Mouse (Mus musculus) forebrain, embryonic 10.5 days (tissue): ENCODE results near the gene Psmb7. TPM values are rescaled to one million over a fixed set of nuclear protein-coding genes. Genes with fewer than 3 reads are reported as not detected.

Source experiments
- DNase-seq: peaks from one replicate; pipeline ENCODE4 v3.0.0-alpha.2; 2017; ENCODE audit warnings: low spot score; ENCODE audit errors: extremely low spot score
- H3K27ac ChIP-seq: fragments of 300-500 bp; sonication (generic); 2 replicates; pipeline ENCODE4 v1.5.1; 2016; ENCODE audit warnings: mild to moderate bottlenecking
- H3K27me3 ChIP-seq: fragments of 300-500 bp; sonication (generic); 2 replicates; pipeline ENCODE4 v1.6.1; 2016; ENCODE audit warnings: mild to moderate bottlenecking; ENCODE audit not compliant: poor library complexity, severe bottlenecking
- H3K36me3 ChIP-seq: fragments of 300-500 bp; sonication (generic); replicated peaks from 2 replicates; pipeline ENCODE4 v1.6.1; 2016; ENCODE audit warnings: mild to moderate bottlenecking, moderate library complexity
- H3K4me1 ChIP-seq: fragments of 300-500 bp; sonication (generic); 2 replicates; pipeline ENCODE4 v1.6.1; 2016
- H3K4me3 ChIP-seq: fragments of 300-500 bp; sonication (generic); 2 replicates; pipeline ENCODE4 v1.5.1; 2016; ENCODE audit warnings: mild to moderate bottlenecking, moderate library complexity
- H3K9me3 ChIP-seq: fragments of 300-500 bp; sonication (generic); 2 replicates; pipeline ENCODE4 v1.6.1; 2016; ENCODE audit warnings: mild to moderate bottlenecking, moderate library complexity
- WGBS: fragments of 180-500 bp; shearing (Covaris S2); methylation state at CpG from one replicate; pipeline ENCODE4 v1.1.7; 2016; 5-methylcytosine and 5-hydroxymethylcytosine counted together
- polyA plus RNA-seq: library from polyadenylated mRNA; unstranded; fragments of >200 nt; fragmentation: Nextera tagmentation; extraction: Ambion mirVana; gene quantifications from 2 replicates; pipeline ENCODE4 v1.2.1, GENCODE M21; 2016

Psmb7 gene
- polyA plus RNA-seq, 1 experiment from 2014 or later, result 335 TPM

DNA sequence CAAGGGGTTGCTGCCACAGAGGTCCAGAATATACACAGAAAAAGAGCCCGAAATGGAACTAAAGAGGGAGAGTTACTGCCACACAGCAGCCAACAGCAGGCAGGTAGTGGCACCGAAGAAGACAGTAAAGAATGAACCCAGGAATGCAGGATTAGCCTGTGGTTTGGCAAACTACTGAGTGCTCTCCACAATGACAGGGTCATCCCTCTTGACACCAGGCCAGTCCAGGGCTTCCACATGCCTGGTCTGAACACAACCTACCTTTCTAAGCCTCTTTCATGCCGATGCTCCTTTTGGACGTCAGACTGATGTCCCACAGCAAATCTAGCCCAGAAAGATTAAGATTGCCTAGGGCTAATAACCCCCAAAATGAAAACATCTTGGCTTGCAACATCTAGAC is 15.1 kb downstream of the Psmb7 start:
- no peaks in the 10 kb centered on the region for H3K9me3 ChIP-seq
- H3K4me3 ChIP-seq, result no peak overlapping the region
- H3K36me3 ChIP-seq, result peaks cover 98% of the 10 kb centered on the region
- no peak for DNase-seq
- H3K4me1 ChIP-seq, result no peaks in the 10 kb centered on the region
- WGBS, result 84% methylated on average over 4 of the region's 4 CpGs
- no peak overlapping the region for H3K27ac ChIP-seq
- no peaks in the 10 kb centered on the region for H3K27me3 ChIP-seq

DNA sequence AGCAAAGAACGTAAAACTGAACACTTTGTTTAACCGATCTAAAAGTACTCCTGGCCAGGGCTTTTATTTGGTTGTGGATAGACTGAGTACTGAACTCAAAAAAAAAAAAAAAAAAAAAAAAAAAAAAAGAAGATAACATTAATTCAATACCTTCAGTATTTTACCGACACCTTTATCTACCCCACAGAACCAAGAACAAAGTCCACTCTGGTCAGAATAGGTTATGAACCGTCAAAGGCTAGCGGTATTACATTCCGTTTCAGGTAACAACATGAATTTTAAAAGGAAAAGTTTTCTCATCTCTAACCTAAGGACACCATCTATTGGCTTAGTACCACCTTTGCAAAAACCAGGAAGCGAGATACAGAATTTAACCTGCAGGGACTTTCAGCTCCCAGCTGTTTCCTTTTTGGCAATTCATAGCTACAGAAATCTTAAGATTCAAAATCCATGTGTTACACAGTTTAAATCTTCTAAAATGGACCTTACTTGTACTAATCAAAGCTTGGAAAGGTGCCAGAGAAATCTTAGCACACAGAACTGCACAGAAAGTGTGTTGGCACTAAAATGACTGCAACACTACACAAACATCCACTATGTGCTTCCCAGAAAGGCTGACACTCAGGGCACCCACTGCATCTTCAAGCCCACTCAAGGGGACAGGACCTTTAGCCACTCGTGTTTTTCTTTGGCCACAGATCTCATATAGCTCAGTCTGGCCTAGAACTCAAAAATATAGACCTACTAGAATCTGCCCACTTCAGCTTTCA is 19.9 kb downstream of the Psmb7 start:
- no peak for DNase-seq
- Histone ChIP-seq H3K4me3 (no peak overlapping the region), H3K4me1 (peaks cover 18% of the 10 kb centered on the region), H3K27me3 (no peaks in the 10 kb centered on the region), H3K36me3 (peaks cover 82% of the 10 kb centered on the region), H3K9me3 (no peaks in the 10 kb centered on the region; the same call in 1 of the 2 replicates), H3K27ac (no peak overlapping the region)
- WGBS, result 92% methylated on average over 8 of the region's 8 CpGs

DNA sequence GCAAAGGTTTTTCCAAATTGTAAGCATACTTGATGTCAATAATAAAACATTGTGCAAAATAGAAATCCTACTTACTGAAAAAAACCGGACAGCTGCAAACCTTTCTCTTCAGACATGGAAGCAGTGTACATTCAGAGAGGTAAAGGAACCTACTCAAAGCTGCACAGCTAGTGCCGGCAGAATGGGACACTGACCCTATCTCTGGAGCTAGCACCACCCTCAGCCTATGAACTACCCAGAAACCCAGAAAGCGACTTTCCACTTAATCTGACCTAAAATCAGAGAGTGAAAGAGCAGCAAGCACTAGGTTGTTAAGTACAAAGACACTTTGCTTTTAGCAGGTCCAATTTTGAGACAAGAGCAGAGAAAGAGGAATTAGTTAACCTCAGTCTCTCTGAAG is 20.5 kb downstream of the Psmb7 start:
- Histone ChIP-seq H3K4me1 (peaks cover 18% of the 10 kb centered on the region), H3K4me3 (no peak overlapping the region), H3K36me3 (peaks cover 82% of the 10 kb centered on the region), H3K9me3 (no peaks in the 10 kb centered on the region; the same call in 1 of the 2 replicates), H3K27me3 (no peaks in the 10 kb centered on the region), H3K27ac (no peak overlapping the region)
- WGBS, result 86% methylated on average over 3 of the region's 3 CpGs
- no peak for DNase-seq

DNA sequence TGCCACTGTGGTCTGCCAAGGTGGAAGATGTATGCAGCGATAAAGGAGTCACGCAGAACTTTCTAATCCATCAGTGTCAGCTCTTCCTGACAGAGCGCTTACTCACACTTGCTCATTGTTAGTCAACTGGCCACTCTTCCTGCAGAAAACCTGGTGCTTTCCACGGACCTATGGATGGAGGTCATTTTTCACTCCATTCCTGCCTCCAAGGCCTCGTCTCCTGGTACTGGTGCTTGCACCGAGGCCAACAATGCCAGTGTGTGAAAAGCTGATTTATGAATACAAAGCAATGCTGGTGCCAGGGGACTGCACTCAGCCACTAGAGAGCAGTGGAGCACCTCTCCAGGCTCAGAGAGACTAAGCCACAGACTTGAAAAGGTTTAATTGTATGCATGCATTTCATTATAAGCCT is 22.3 kb downstream of the Psmb7 start:
- Histone ChIP-seq H3K27me3 (no peaks in the 10 kb centered on the region), H3K27ac (peak overlapping the region; percentile 69; the same call in 1 of the 2 replicates), H3K36me3 (peaks cover 81% of the 10 kb centered on the region), H3K9me3 (no peaks in the 10 kb centered on the region; the same call in 1 of the 2 replicates), H3K4me1 (peaks cover 24% of the 10 kb centered on the region), H3K4me3 (no peak overlapping the region)
- 74% methylated on average over 6 of the region's 6 CpGs for WGBS
- DNase-seq, result peak; percentile 34

DNA sequence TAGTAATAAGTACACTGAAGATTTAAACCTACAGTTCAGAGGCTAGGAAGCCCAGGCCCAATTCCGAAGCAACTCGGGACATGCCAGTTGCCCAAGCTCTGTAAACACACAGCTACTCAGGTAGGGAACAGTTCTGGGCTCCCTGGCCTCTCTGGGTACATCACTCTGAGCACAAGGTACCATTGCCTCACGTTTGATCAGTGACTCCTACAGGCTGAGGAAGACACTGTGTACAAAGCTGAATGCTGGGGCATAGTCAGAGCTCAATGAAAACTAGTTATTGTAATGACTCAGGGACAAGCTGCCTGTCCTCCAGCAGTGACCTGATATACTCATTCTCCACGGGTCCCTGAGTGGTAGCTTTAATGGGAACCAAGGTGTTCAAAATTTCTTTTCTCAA is 22.8 kb downstream of the Psmb7 start:
- Histone ChIP-seq H3K27me3 (no peaks in the 10 kb centered on the region), H3K36me3 (peaks cover 77% of the 10 kb centered on the region), H3K9me3 (no peaks in the 10 kb centered on the region; the same call in 1 of the 2 replicates), H3K27ac (peak overlapping the region; percentile 69; the same call in 1 of the 2 replicates), H3K4me1 (peaks cover 29% of the 10 kb centered on the region), H3K4me3 (no peak overlapping the region)
- 89% methylated on average over 4 of the region's 4 CpGs for WGBS
- no peak for DNase-seq

DNA sequence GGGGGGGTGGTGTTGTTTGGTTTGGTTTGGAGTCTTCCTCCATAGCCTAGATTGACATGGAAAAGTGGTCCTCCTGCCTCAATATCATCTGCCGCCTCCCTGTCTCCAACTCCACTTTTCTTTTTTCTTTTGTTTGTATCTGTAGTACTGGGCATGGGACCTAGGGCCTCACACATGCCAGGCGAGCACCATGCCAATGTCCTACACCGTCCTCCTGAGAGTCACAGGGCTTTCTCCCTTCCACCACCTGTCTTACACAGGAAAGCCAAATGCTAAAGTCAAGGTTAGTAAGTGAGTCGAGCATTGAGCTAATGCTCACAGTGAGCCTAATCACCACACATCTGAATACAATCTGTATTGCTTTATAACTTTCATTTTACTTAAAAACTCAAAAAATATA is 24.1 kb downstream of the Psmb7 start:
- Histone ChIP-seq H3K27ac (no peak overlapping the region), H3K4me3 (no peak overlapping the region), H3K27me3 (no peaks in the 10 kb centered on the region), H3K9me3 (no peaks in the 10 kb centered on the region; the same call in 1 of the 2 replicates), H3K36me3 (peaks cover 64% of the 10 kb centered on the region), H3K4me1 (peaks cover 42% of the 10 kb centered on the region)
- DNase-seq, result no peak
- 92% methylated on average over 4 of the region's 4 CpGs for WGBS

DNA sequence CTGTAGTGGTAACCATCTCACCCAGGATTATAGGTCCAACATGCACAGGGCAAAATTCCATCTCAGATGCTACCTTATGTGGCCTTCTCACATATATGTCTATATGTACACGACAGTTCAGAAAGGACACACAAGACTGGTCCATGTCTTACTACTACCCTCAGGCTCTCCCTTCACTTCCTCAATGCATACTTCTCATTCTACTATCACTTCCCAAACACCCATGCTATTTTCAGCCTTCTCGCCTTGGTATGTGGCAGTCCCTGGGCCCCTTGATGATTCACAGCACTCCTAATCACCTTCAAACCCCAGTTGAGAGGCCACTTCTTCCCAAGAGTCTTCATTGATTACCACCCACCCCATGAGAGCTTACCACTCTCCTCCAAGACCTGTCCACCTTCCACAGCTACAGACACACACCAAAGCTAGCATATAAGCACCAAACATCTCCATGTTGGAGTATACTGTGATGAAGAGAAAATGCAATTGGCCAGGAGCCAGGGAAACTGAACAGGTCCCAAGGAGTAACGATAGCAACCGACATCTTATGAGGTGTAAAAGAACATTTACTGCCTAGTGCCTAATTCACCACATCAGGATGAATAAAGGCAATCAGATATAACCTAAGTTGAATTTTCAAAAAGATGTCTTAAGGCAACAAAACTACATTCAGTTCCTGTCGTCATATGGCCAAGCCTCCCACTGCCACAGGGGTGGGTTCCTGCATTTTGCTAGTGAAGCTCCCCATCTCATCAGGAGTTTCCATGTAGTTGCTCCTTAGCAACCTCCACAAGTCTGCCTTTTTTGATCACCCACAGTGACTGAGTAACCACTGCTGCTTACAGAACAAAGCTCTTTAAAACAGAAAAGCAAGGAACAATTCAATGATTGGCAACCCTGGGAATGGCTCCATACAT is 26.7 kb downstream of the Psmb7 start:
- WGBS, result 95% methylated on average over 5 of the region's 5 CpGs

DNA sequence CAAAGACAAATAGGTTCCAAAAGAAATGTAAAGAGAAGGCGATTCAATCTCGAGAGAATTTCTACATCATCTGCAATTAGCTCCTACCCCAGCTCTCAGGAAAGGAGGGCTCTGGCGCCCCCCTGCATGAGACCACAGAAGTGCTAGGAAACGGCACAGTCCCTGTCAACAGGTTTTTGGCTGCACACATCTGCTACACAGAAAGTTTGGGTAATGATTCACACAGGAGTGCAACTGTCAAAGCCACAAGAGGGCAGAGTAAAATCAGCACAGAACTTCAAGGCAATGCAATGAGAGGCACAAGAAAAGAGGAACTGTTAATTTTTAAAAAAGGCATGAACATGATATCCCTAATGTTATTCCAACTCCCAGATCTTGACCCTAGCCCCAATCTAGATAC is 27.8 kb downstream of the Psmb7 start:
- DNase-seq, result no peak
- H3K9me3 ChIP-seq, result no peaks in the 10 kb centered on the region; the same call in 1 of the 2 replicates
- WGBS, result 66% methylated on average over 4 of the region's 4 CpGs
- H3K4me1 ChIP-seq, result peaks cover 28% of the 10 kb centered on the region
- H3K4me3 ChIP-seq, result no peak overlapping the region
- no peaks in the 10 kb centered on the region for H3K27me3 ChIP-seq
- no peak overlapping the region for H3K27ac ChIP-seq
- H3K36me3 ChIP-seq, result peaks cover 67% of the 10 kb centered on the region

More for the DNA sequence above, 26.7 kb downstream of the Psmb7 start:
- Histone ChIP-seq H3K27ac (no peak overlapping the region), H3K4me1 (peaks cover 39% of the 10 kb centered on the region), H3K9me3 (no peaks in the 10 kb centered on the region; the same call in 1 of the 2 replicates), H3K4me3 (no peak overlapping the region), H3K36me3 (peaks cover 69% of the 10 kb centered on the region), H3K27me3 (no peaks in the 10 kb centered on the region)
- no peak for DNase-seq

DNA sequence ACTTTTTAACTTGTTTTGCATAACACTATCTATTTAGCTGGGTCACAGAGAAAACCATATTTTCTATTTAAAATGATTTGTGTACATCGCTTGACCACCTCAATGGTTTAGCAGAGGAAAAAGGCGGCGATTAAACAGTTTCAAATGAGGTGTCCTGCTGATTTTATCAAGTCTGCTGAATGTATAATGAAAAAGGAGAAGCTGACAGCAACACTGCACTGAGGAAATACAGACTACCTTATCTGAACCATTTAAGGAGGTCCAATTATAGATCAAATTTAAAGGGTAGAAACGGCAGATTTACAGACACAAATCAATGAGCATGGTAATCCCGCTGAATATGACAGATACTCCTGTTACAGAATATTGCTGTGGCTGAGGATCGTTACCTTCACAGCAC is 29.4 kb downstream of the Psmb7 start:
- no peak overlapping the region for H3K4me3 ChIP-seq
- H3K9me3 ChIP-seq, result no peaks in the 10 kb centered on the region; the same call in 1 of the 2 replicates
- H3K27me3 ChIP-seq, result no peaks in the 10 kb centered on the region
- DNase-seq, result no peak
- H3K36me3 ChIP-seq, result peaks cover 68% of the 10 kb centered on the region
- H3K4me1 ChIP-seq, result peaks cover 36% of the 10 kb centered on the region
- no peak overlapping the region for H3K27ac ChIP-seq
- WGBS, result 95% methylated on average over 6 of the region's 6 CpGs

DNA sequence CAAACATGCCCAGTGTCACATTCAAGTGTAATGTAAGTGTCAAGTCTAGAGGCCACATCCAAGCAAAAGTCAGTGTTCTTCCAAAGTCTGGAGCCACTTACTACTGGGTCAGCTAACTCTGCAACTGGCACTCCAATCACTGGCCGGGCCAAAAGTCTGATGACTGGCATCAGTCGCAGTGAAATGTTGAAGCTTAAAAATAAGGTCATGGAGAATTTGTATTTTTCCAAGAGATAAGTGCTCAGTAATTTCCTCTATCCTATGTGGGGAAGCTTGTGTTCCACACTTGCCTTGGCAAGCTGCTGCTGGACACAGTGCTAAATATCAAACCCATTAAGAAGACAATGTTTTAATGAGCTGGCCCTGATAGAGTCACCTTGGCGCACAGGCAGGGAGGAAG is 30.3 kb downstream of the Psmb7 start:
- Histone ChIP-seq H3K27me3 (no peaks in the 10 kb centered on the region), H3K9me3 (no peaks in the 10 kb centered on the region; the same call in 1 of the 2 replicates), H3K27ac (no peak overlapping the region), H3K4me3 (no peak overlapping the region), H3K4me1 (peaks cover 44% of the 10 kb centered on the region), H3K36me3 (peaks cover 68% of the 10 kb centered on the region)
- DNase-seq, result no peak
- 95% methylated on average over 3 of the region's 3 CpGs for WGBS

DNA sequence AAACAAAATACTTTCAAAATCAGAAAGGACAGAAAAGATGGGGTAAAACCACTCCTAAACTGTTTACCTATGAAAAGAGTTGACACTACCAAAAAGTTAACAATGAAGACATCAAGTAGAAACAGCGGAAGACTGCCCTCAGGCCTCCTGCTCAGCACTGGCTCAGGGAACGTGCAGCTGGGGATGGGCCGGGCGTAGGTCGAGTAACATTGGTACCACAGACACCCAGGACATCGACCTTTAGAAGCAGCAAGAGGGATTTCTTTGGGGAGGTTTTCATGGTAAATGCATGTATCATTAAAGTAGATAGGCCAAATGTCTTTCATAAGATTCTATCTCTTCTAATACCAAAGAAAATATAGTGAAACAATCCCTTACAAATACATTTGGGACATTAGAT is 31.3 kb downstream of the Psmb7 start:
- no peak overlapping the region for H3K27ac ChIP-seq
- H3K36me3 ChIP-seq, result peaks cover 68% of the 10 kb centered on the region
- DNase-seq, result no peak
- H3K4me3 ChIP-seq, result no peak overlapping the region
- peaks cover 42% of the 10 kb centered on the region for H3K4me1 ChIP-seq
- no peaks in the 10 kb centered on the region for H3K27me3 ChIP-seq
- WGBS, result 91% methylated on average over 6 of the region's 6 CpGs
- H3K9me3 ChIP-seq, result no peaks in the 10 kb centered on the region

DNA sequence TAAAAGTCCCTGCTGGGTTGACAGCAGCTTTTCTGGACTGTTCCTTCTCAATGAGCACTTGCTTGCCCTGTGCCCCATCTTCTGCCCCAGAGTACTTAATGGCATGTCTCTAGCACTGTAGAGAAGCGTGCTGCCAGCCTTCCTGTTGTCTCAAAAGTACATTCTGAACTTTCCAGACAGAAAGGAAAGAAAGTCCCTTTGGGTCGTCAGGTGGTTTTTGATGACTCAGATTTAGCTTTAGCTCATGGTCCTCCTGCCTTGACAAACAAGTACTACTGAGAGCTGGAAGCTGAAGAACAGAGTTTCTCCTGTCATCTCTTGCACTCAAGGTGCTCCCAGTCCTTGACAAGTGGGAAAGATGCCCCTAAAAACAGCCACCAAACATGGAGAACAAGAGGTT is 33.7 kb downstream of the Psmb7 start:
- Histone ChIP-seq H3K9me3 (no peaks in the 10 kb centered on the region), H3K36me3 (peaks cover 73% of the 10 kb centered on the region), H3K27ac (peak overlapping the region; percentile 17; the same call in 1 of the 2 replicates), H3K27me3 (no peaks in the 10 kb centered on the region), H3K4me3 (no peak overlapping the region), H3K4me1 (peaks cover 26% of the 10 kb centered on the region)
- 89% methylated on average over 2 of the region's 2 CpGs for WGBS
- DNase-seq, result no peak
